Mouse (Mus musculus): ENCODE data around the gene Gtf2a2.
"Not testable (repeated sequence)": the region's sequence is repeated elsewhere in the genome, so short reads cannot be mapped to it uniquely, and the experiment has no call there.

The Gtf2a2 gene

GRCm38 (mm10) chr9:70022083-70022482 is 9.7 kb downstream of the Gtf2a2 start:
- DNase-seq: no peak

DNA sequence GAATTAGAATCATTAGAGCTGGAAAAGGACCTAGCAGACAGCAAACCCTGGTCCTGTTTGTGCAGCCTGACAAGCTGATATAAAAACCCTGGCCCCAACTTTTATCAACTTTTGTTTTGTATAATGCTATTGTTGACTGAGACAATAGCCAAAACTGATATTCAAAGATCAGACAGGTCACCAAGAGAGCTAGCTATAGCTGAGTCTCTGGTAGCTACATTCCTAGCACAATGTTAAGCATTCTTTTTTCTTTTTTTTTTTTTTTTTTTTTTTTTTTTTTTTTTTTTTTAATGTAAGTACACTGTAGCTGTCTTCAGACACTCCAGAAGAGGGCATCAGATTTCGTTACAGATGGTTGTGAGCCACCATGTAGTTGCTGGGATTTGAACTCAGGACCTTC is 11.3 kb downstream of the Gtf2a2 start:
- DNase-seq: not testable (repeated sequence)

DNA sequence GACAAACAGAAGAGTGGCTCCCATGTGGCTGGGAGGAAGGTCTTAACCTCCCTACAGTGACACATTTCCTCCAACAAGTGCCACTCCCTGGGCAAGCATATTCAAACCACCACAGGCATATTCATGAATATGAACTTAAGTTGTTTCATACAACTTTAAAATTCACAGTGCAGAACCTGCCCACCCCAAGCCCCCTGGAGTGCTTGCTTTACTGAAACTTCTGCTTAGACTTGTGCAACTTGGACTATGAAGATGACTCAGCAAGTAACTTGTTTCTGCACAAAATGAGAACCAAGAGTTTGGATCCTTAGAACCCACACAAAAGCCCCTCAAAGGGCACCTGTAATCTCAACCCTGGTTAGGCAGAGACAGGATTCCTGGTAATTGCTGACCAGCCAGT is 12.3 kb downstream of the Gtf2a2 start:
- DNase-seq: no peak

DNA sequence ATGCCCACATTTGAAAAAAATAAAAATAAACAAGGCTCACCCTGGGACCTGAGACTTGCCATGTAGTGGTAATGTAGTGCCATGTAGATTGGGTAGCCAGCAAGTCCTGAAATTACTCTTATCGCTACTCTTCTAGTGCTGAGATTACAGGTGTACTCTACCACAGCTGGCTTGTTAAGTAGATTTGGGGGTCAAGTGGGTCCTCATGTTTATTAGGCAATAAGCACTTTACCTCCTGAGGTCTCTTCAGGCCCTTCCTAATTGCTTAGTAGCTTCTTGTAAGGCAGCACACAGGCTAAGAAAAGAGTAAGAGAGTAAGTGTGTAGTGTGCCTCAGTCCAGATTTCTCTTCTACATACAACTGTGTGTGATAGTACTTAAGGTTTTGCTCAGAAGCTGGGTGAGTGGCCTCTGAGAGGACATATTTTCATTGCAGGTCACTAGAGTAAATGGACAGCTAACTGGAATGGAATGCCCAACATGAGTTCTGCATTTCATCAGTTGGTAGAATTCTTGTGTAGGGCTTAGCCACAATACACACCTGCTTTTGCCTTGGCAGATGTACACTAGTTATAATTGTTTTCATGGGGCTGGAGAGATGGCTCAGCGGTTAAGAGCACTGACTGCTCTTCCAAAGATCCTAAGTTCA is 13.1 kb downstream of the Gtf2a2 start:
- no peak for DNase-seq

DNA sequence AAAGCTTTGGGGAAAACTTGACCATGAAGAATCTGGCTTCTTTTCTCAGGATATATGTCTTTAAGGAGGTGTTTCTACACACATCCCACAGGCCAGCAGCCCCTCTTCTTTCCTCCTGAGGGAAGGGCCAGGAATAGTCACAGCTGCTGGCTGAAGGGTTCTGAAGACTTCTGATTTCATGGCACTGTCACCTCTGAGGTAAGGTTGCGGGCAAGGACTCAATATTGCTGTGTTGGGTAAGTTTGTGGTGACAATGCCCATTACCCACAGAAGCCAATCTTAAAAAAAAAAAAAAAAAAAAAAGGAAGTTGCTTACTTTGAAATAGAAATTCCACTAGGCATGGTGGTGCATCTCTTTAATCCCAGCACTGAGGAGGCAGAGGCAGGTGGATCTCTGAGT is 19.8 kb downstream of the Gtf2a2 start:
- DNase-seq: no peak

DNA sequence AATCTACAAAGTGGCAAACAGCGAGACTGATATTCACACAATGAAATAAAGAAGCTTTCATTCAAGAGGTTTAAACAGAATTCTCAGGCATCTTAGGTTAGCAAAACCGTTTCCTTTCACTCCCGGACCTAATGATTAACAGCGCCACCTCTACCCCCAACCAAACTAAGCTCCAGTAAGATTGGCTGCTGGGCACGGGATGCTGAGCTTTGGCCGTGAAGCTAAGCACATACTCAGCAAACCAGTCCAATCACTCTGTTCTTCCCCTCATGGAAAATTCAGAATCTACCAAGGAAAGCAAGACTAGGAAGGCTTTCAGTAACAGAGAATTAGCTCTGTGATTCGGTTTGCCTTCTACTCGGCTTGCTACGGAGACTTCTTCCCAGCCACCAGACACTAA is 20.7 kb downstream of the Gtf2a2 start:
- no peak for DNase-seq

- no peak for DNase-seq
These were observed 22.4 kb downstream of the Gtf2a2 start for GRCm38 (mm10) chr9:70034702-70035101.

DNA sequence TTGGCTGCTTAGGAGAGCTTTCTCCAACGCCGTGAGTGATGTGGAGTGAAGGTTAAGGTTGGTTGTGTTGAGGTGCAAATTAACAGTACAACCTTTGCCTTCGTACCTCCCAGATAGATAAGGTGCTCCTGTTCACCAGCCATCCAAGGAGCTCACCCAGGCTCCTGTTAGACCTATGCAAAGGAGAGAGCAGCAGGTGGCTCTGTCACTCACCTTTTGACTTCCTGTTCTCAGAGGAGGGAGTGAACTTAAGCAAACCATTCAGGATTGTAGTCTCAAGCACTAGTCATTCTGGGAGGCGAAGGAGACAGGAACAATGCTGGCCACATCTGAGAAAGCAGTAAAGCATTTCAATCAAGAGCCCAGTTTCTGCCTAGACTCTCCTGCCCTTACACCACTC is 24.3 kb downstream of the Gtf2a2 start:
- no peak for DNase-seq

- no peak for DNase-seq
These were observed 25.6 kb downstream of the Gtf2a2 start, which contains the start of gene Gcnt3 for GRCm38 (mm10) chr9:70037988-70038387. Gcnt3 (minus strand) TSS chr9:70038088.

GRCm38 (mm10) chr9:70039597-70040385 is 27.4 kb downstream of the Gtf2a2 start:
- no peak for DNase-seq

DNA sequence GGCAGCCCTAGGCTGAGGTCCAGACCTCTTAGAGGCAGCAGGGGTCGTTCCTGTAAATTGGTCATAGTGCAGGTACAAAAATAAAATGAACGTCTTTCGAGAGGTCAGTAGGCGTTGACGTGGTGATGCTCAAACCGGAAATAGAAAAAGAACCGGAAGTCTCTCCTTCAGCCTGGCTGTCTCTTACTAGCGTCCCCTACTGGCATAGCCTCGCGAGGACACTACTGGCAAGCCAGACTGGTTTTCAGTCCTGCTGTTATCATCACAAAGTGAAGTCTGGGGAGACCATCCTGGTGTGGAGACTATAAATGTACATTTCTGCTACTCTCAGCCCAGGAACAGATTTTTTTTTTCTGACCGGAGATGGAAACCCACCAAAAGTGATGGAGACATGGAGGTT is 28.2 kb downstream of the Gtf2a2 start:
- no peak for DNase-seq

DNA sequence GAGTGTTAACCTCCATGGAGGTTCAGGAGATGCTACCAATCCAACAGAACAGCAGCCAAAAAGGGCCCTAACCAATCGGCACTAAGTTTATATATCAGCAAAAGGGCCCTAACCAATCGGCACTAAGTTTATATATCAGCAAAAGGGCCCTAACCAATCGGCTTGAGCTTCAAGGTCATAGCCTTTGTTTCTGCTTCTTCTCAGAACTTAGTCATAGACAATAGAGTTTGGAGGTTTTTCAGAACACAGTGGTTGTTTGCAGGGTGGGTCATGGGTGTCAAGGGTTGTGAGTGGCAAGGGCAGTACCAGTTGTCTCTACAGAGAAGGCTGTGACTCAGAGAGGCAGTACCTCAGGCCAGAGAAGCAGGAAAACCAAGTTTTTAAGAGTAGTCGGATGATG is 29.8 kb downstream of the Gtf2a2 start:
- no peak for DNase-seq

- DNase-seq: no peak
These were observed 30.6 kb downstream of the Gtf2a2 start for GRCm38 (mm10) chr9:70042935-70043334.

GRCm38 (mm10) chr9:70044865-70045264 is 32.5 kb downstream of the Gtf2a2 start:
- DNase-seq: no peak

DNA sequence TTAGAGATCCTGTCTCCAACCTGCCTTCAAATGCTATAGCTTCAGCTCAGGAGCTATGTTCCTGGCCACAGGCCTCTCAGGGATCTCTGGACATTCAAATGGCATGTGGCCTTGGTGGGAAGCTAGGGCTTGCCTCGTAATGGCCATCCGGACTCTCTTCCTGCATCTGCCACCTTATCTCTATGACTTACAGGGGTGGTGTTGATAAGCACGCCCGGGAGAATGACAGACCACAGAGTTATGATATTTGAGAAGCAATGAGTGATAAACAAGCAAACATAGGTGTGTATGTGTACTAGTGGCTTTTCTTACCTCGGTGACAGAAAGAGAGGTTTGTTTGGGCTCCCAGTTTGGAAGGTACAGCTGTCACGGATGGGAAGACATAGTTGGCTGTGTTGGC is 33.9 kb downstream of the Gtf2a2 start:
- no peak for DNase-seq

GRCm38 (mm10) chr9:70047839-70048238 is 35.5 kb downstream of the Gtf2a2 start:
- no peak for DNase-seq

DNA sequence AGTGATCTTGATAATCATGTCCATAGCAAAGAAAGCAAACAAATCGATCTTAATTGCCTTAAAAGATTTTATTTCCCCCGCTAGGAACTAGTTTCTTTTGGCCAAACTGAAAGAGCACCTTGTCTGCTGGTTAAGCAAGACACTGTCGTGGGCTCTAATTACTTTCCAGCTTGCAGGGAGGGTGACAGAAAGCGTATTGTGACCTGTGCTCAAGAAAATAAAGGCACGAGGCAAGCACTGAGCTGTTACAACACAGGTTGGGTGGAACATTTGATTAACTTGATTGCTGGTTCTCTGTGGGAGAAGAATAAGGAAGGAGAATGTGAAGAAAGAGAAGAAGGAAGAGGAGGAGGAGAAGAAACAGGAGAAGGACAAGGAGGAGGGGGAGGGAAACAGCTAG is 35.9 kb downstream of the Gtf2a2 start:
- DNase-seq: no peak

GRCm38 (mm10) chr9:70048751-70049415 is 36.5 kb downstream of the Gtf2a2 start:
- DNase-seq: no peak

DNA sequence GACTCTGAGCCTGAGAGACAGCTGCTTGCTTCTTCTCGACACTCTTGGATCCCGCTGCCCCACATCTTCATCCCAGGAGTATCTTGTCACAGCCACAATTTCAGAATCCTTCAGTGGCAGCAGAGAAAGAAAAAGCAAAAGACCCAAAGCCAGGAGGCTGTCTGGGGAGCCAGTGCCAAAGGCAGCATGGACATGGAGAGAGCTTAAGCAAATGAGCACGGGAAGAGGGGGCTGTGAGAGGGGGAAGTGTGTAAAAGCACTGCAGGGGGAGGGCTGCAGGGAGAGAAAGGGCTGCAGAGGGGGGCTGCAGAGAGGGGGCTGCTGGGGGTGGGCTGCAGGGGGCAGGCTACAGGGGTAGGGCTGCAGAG is 37.0 kb downstream of the Gtf2a2 start:
- no peak for DNase-seq

DNA sequence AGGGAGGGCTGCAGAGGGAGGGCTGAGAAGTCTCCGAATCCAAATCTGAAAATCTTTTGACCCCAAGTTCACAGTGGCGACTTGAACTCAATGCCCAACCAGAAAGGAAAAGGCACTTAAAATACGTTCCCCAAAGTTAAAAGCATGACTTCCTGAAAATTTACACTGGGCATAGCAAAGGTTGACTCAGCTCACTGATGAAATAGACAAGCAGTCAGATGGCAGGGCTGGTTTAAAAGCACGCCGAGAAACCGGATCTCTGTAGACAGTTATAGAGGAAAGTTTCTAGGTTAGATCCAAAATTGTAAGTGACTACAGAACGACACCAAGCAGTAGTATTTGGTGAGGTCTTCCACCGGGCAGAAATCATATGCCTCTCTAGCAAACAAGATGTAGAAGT is 37.5 kb downstream of the Gtf2a2 start:
- DNase-seq: no peak

GRCm38 (mm10) chr9:70052730-70053129 is 40.4 kb downstream of the Gtf2a2 start:
- DNase-seq: no peak

GRCm38 (mm10) chr9:70053411-70053810 is 41.1 kb downstream of the Gtf2a2 start:
- DNase-seq: no peak

GRCm38 (mm10) chr9:70062012-70062411 is 49.7 kb downstream of the Gtf2a2 start:
- no peak for DNase-seq

DNA sequence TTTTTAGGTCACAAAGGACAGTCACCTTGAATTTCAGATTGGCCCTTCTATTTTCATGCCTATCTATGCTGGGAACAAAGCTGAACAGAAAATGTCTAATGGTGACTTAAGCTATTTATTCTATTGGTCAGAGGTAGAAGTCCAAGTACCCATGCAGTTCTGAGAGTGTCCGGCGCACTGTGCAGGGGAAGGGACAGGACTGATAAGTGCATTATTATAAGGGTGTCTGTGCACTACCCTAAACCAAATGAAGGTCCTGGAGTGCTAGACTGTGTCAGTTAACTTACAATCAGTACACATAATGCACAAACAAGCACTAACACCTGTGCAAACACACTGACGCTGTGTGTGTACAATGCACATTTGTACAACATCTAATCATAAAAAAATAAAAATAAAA is 55.1 kb downstream of the Gtf2a2 start:
- no peak for DNase-seq
